In the genomic region with DNA sequence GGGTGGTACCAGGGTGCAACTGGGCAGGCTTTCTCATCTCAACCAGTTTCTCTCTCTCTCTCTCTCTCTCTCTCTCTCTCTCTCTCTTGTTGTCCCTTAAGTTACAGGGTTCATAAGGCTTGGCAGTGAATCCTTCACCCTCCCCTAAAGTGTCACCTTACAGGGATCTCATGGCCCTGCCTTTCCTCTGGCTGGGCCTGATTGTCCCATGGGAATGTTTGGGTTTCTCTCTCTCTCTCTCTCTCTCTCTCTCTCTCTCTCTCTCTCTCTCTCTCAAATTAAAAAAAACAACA, we compare ENCODE assay signal across 16 mouse cellular contexts. TPM values are rescaled to one million over a fixed set of nuclear protein-coding genes. Genes with fewer than 3 reads are reported as not detected.
A peak's percentile ranks its signal among the peaks of the same experiment; 100 is the strongest.
DNase-seq lines count a peak whose midpoint lies in the region; ATAC-seq and TF ChIP-seq lines count a peak whose summit lies in the region.
"Had no signal": no experiment of that assay in that cellular context is flagged by ENCODE, and none has a peak within 500 bp of the region (broad histone marks: within the 10 kb centered on the region; RNA-seq: fewer than 3 reads in every experiment).

No protein-coding gene starts in this region.

- H3K36me3 ChIP-seq in kidney, postnatal 0 days (ENCODE audit: insufficient read depth, low read length), result 0 out of 2 replicates have a peak, but pooled peaks cover 7% of the 10 kb centered on the region
- H3K36me3 ChIP-seq in hindbrain, embryonic 14.5 days (replicated peaks; ENCODE audit: control insufficient read depth, insufficient read depth), result no peaks in the 10 kb centered on the region
- peaks cover 46% of the 10 kb centered on the region for H3K36me3 ChIP-seq in limb, embryonic 10.5 days
- no peaks in the 10 kb centered on the region for H3K36me3 ChIP-seq in small intestine, adult 2 months (ENCODE audit: control insufficient read depth, insufficient read depth, low read length)
- H3K36me3 ChIP-seq: embryonic facial prominence, embryonic 10.5 days; heart, embryonic 15.5 days had no signal

- no peaks in the 10 kb centered on the region for H3K9me3 ChIP-seq in kidney, postnatal 0 days (replicated peaks; ENCODE audit: low read length)
- H3K9me3 ChIP-seq in hindbrain, embryonic 14.5 days (ENCODE audit: control insufficient read depth, low read length), result no peaks in the 10 kb centered on the region
- no peaks in the 10 kb centered on the region for H3K9me3 ChIP-seq in limb, embryonic 10.5 days (replicated peaks)
- H3K9me3 ChIP-seq: embryonic facial prominence, embryonic 10.5 days; heart, embryonic 15.5 days had no signal

- H3K27ac ChIP-seq in kidney, postnatal 0 days, result peak overlapping the region; percentile 15; the same call in 1 of the 2 replicates
- H3K27ac ChIP-seq in hindbrain, embryonic 14.5 days, result 0 out of 2 replicates have a peak overlapping the region, but pooled peaks have one; percentile 85
- H3K27ac ChIP-seq in limb, embryonic 10.5 days, result peak overlapping the region; percentile 99
- H3K27ac ChIP-seq in small intestine, adult 2 months (ENCODE audit: insufficient read depth, low read depth, low read length), result 0 out of 2 replicates have a peak overlapping the region, but pooled peaks have one; percentile 15
- H3K27ac ChIP-seq: embryonic facial prominence, embryonic 10.5 days; heart, embryonic 15.5 days; liver, embryonic 14.5 days had no signal

- no peaks in the 10 kb centered on the region for H3K27me3 ChIP-seq in kidney, postnatal 0 days (ENCODE audit: insufficient read depth, low read length)
- peaks cover 90% of the 10 kb centered on the region for H3K27me3 ChIP-seq in hindbrain, embryonic 14.5 days (ENCODE audit: control insufficient read depth, insufficient read depth, low read length)
- H3K27me3 ChIP-seq in limb, embryonic 10.5 days (ENCODE audit: low read depth, poor library complexity, severe bottlenecking), result peaks cover 44% of the 10 kb centered on the region
- peaks cover 82% of the 10 kb centered on the region for H3K27me3 ChIP-seq in small intestine, adult 2 months (ENCODE audit: control insufficient read depth, insufficient read depth, low read length)

- DNase-seq in kidney, postnatal 0 days (ENCODE audit: low spot score), result peak; percentile 68
- no peak for DNase-seq in kidney, adult 18-20 months
- DNase-seq in hindbrain, embryonic 14.5 days (ENCODE audit: low spot score), result no peak
- peak; percentile 44 for DNase-seq in limb, embryonic 10.5 days (ENCODE audit: low spot score)
- no peak for DNase-seq in thymus, postnatal 0 days (ENCODE audit: low spot score)
- DNase-seq in retina, postnatal 1 day, result no peak
- DNase-seq: adrenal gland, postnatal 36 days; cerebellum, postnatal 25 days; layer of hippocampus, adult 9-11 months had no signal

- no peak for TF ChIP-seq POLR2A in small intestine, adult 2 months (IDR thresholded peaks at IDR 0.05; ENCODE audit: low read depth, low read length)

- H3K4me2 ChIP-seq in kidney, postnatal 0 days (ENCODE audit: low read length), result peak overlapping the region; percentile 89
- H3K4me2 ChIP-seq in hindbrain, embryonic 14.5 days (replicated peaks), result peak overlapping the region; percentile 81

- H3K4me1 ChIP-seq in kidney, postnatal 0 days (replicated peaks; ENCODE audit: insufficient read depth, low read length), result peaks cover 44% of the 10 kb centered on the region
- no peaks in the 10 kb centered on the region for H3K4me1 ChIP-seq in hindbrain, embryonic 14.5 days (replicated peaks; ENCODE audit: control insufficient read depth, insufficient read depth, low read length)
- H3K4me1 ChIP-seq in limb, embryonic 10.5 days, result peaks cover 98% of the 10 kb centered on the region
- peaks cover 1% of the 10 kb centered on the region for H3K4me1 ChIP-seq in small intestine, adult 2 months (ENCODE audit: control insufficient read depth, insufficient read depth, insufficient read length, low read length)

- peak overlapping the region; percentile 47; the same call in 1 of the 2 replicates for H3K9ac ChIP-seq in kidney, postnatal 0 days (ENCODE audit: low read depth, low read length)
- H3K9ac ChIP-seq in hindbrain, embryonic 14.5 days, result 0 out of 2 replicates have a peak overlapping the region, but pooled peaks have one; percentile 43
- H3K9ac ChIP-seq: heart, embryonic 15.5 days; liver, embryonic 14.5 days had no signal

- H3K4me3 ChIP-seq in kidney, postnatal 0 days (replicated peaks; ENCODE audit: low read depth, low read length), result no peak overlapping the region
- H3K4me3 ChIP-seq in hindbrain, embryonic 14.5 days (replicated peaks; ENCODE audit: low read length), result peak overlapping the region; percentile 50
- peak overlapping the region; percentile 90 for H3K4me3 ChIP-seq in limb, embryonic 10.5 days
- H3K4me3 ChIP-seq in small intestine, adult 2 months (ENCODE audit: low read depth, low read length), result no peak overlapping the region
- H3K4me3 ChIP-seq: embryonic facial prominence, embryonic 10.5 days had no signal

- ATAC-seq in kidney, postnatal 0 days (replicated peaks; ENCODE audit: low FRiP score, low read depth), result no peak
- no peak for ATAC-seq in hindbrain, embryonic 14.5 days (ENCODE audit: low FRiP score)
- ATAC-seq: activated CD4-positive, CD25-positive, alpha-beta regulatory T cell, adult 4 months had no signal

- TF ChIP-seq CTCF in kidney, postnatal 0 days (IDR thresholded peaks at IDR 0.05; ENCODE audit: low read depth), result no peak
- TF ChIP-seq CTCF in small intestine, adult 2 months (IDR thresholded peaks at IDR 0.05; ENCODE audit: extremely low read depth, insufficient read length, insufficient replicate concordance, low read depth, low read length), result no peak

RNA-seq across cellular contexts. Expression of a gene that starts 0.9 kb away (rescaled TPM):
- polyA plus RNA-seq in kidney, postnatal 0 days (2015; fragmentation: Nextera tagmentation; extraction: Ambion mirVana), result 2.8 and 3.0 TPM in 2 replicates
- polyA plus RNA-seq in hindbrain, embryonic 14.5 days (2014; fragmentation: Nextera tagmentation; extraction: Ambion mirVana), result 25.4 and 29.8 TPM in 2 replicates
- 3.5 and 4.1 TPM in 2 replicates for polyA plus RNA-seq in limb, embryonic 10.5 days (2016; fragmentation: Nextera tagmentation; extraction: Ambion mirVana)
- 0.15 and 0.52 TPM in 2 replicates for polyA plus RNA-seq in small intestine, adult 2 months (2012; rRNA removed)
- not detected in 2 replicates for polyA plus RNA-seq in thymus, postnatal 0 days (2015; fragmentation: Nextera tagmentation; extraction: Ambion mirVana)
- polyA plus RNA-seq: activated CD4-positive, CD25-positive, alpha-beta regulatory T cell, adult 4 months; embryonic facial prominence, embryonic 10.5 days; frontal cortex, adult 2 months; heart, embryonic 15.5 days; liver, embryonic 14.5 days had no signal

RNA-seq across cellular contexts. Expression of a gene that starts 3.2 kb away (rescaled TPM):
- polyA plus RNA-seq in kidney, postnatal 0 days (2015; fragmentation: Nextera tagmentation; extraction: Ambion mirVana), result 9.7 and 10.4 TPM in 2 replicates
- 175 and 180 TPM in 2 replicates for polyA plus RNA-seq in hindbrain, embryonic 14.5 days (2014; fragmentation: Nextera tagmentation; extraction: Ambion mirVana)
- polyA plus RNA-seq in limb, embryonic 10.5 days (2016; fragmentation: Nextera tagmentation; extraction: Ambion mirVana), result 9.8 and 10.4 TPM in 2 replicates
- polyA plus RNA-seq in small intestine, adult 2 months (2012; rRNA removed), result 3.5 and 4.7 TPM in 2 replicates
- 0.06 and 0.21 TPM in 2 replicates for polyA plus RNA-seq in thymus, postnatal 0 days (2015; fragmentation: Nextera tagmentation; extraction: Ambion mirVana)
- polyA plus RNA-seq: activated CD4-positive, CD25-positive, alpha-beta regulatory T cell, adult 4 months; embryonic facial prominence, embryonic 10.5 days; frontal cortex, adult 2 months had no signal

RNA-seq across cellular contexts. Expression of a gene that starts 5.5 kb away (rescaled TPM):
- 4.8 and 6.0 TPM in 2 replicates for polyA plus RNA-seq in kidney, postnatal 0 days (2015; fragmentation: Nextera tagmentation; extraction: Ambion mirVana)
- 21.7 and 24.9 TPM in 2 replicates for polyA plus RNA-seq in hindbrain, embryonic 14.5 days (2014; fragmentation: Nextera tagmentation; extraction: Ambion mirVana)
- 7.0 and 7.9 TPM in 2 replicates for polyA plus RNA-seq in limb, embryonic 10.5 days (2016; fragmentation: Nextera tagmentation; extraction: Ambion mirVana)
- polyA plus RNA-seq in small intestine, adult 2 months (2012; rRNA removed), result 3.5 and 5.0 TPM in 2 replicates
- 1.1 and 1.2 TPM in 2 replicates for polyA plus RNA-seq in thymus, postnatal 0 days (2015; fragmentation: Nextera tagmentation; extraction: Ambion mirVana)
- polyA plus RNA-seq: frontal cortex, adult 2 months had no signal

RNA-seq across cellular contexts. Expression of a gene that starts 5.5 kb away (rescaled TPM):
- polyA plus RNA-seq in kidney, postnatal 0 days (2015; fragmentation: Nextera tagmentation; extraction: Ambion mirVana), result 0.66 and 2.1 TPM in 2 replicates
- not detected in 2 replicates for polyA plus RNA-seq in hindbrain, embryonic 14.5 days (2014; fragmentation: Nextera tagmentation; extraction: Ambion mirVana)
- 0.79 and 1.2 TPM in 2 replicates for polyA plus RNA-seq in limb, embryonic 10.5 days (2016; fragmentation: Nextera tagmentation; extraction: Ambion mirVana)
- polyA plus RNA-seq in small intestine, adult 2 months (2012; rRNA removed), result 0.58 TPM in 1 of 2 replicates, not detected in the other
- not detected in 2 replicates for polyA plus RNA-seq in thymus, postnatal 0 days (2015; fragmentation: Nextera tagmentation; extraction: Ambion mirVana)
- polyA plus RNA-seq: activated CD4-positive, CD25-positive, alpha-beta regulatory T cell, adult 4 months; embryonic facial prominence, embryonic 10.5 days; frontal cortex, adult 2 months; heart, embryonic 15.5 days; liver, embryonic 14.5 days; testis, adult 2 months had no signal

RNA-seq across cellular contexts. Expression of a gene that starts 14.0 kb away (rescaled TPM):
- 29.7 and 31.7 TPM in 2 replicates for polyA plus RNA-seq in kidney, postnatal 0 days (2015; fragmentation: Nextera tagmentation; extraction: Ambion mirVana)
- 18.7 and 25.2 TPM in 2 replicates for polyA plus RNA-seq in hindbrain, embryonic 14.5 days (2014; fragmentation: Nextera tagmentation; extraction: Ambion mirVana)
- 24.7 and 24.8 TPM in 2 replicates for polyA plus RNA-seq in limb, embryonic 10.5 days (2016; fragmentation: Nextera tagmentation; extraction: Ambion mirVana)
- polyA plus RNA-seq in small intestine, adult 2 months (2012; rRNA removed), result 0.04 and 2.5 TPM in 2 replicates
- polyA plus RNA-seq in thymus, postnatal 0 days (2015; fragmentation: Nextera tagmentation; extraction: Ambion mirVana), result 0.71 and 1.4 TPM in 2 replicates
- polyA plus RNA-seq: activated CD4-positive, CD25-positive, alpha-beta regulatory T cell, adult 4 months; embryonic facial prominence, embryonic 10.5 days; frontal cortex, adult 2 months had no signal

Comparison
In these comparisons a context has a peak if more than half of its experiments do, and no peak if none do; other contexts are left out.
1. DNase-seq: peak in kidney, postnatal 0 days (single experiment) and limb, embryonic 10.5 days (single experiment); none in kidney, adult 18-20 months (single experiment), hindbrain, embryonic 14.5 days (single experiment), thymus, postnatal 0 days (single experiment) and retina, postnatal 1 day (single experiment).
2. H3K27ac ChIP-seq: peak in every context shown above with its lines; median percentile 99 in limb, embryonic 10.5 days; 85 in hindbrain, embryonic 14.5 days; 15 in kidney, postnatal 0 days; 15 in small intestine, adult 2 months.
3. H3K4me3 ChIP-seq: peak in hindbrain, embryonic 14.5 days (single experiment) and limb, embryonic 10.5 days (single experiment); none in kidney, postnatal 0 days (single experiment) and small intestine, adult 2 months (single experiment).
4. RNA of a gene that starts 3.2 kb away (polyA plus RNA-seq): 175 to 180 TPM in hindbrain, embryonic 14.5 days; 9.7 to 10.4 TPM in kidney, postnatal 0 days, 9.8 to 10.4 TPM in limb, embryonic 10.5 days, 3.5 to 4.7 TPM in small intestine, adult 2 months and 0.06 to 0.21 TPM in thymus, postnatal 0 days; every median in the first group is over 10 times any median in the second.